Mouse (Mus musculus) thymus, postnatal 0 days (tissue): ENCODE data around the gene Zmynd8. TPM values are rescaled to one million over a fixed set of nuclear protein-coding genes. Genes with fewer than 3 reads are reported as not detected.

Experiments
- DNase-seq: peaks from one replicate; pipeline ENCODE4 v3.0.0-alpha.2; 2015; ENCODE audit warnings: low spot score
- polyA plus RNA-seq: library from polyadenylated mRNA; unstranded; fragments of >200 nt; fragmentation: Nextera tagmentation; extraction: Ambion mirVana; gene quantifications from 2 replicates; pipeline ENCODE4 v1.2.1, GENCODE M21; 2015

Gene Zmynd8
- 38.8 and 46.7 TPM in 2 replicates for polyA plus RNA-seq

DNA sequence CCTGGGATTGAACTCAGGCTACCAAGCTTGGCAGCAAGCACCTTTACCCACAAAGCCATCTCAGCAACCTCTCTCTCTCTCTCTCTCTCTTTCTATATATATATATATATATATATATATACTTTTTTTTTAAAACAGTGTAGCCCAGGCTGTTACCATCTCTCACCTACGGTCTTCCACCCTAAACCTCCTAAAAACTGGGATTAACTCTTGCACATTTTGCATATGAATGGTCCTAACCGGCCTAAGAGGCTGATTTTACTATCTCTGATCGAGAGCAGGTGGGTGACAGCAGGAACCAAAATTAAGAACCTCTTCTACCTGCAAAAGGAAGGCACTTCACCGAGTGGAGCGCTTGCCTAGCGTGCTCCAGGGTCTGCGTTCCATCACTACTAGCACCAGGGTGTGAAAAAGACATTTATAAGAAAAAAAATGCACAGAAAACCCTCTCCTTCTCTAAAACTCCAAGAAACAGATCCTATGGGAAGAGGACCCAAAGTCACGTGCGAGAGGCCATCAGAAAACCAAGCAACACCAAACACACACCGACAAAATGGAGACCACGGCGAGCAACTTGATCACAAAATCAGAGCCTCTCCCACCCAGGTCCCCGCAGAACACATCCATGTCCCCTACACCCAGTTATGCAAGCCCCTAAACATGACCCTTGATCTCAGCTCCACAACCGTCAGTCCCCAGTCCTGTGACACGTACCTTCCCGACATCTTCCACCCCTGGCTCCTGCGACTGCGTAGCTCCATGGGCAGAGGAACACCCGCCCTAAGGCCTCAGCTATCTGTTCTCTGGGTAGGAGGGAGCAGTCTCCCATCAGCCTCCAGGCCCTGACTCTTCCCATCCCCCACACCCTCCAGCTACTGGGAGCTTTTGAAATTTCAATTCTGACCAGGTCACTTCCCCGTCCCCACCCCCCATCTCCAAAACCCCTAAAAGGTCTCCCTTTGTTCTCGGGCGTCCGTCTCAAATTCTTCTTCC, at the start of gene Zmynd8:
Gene Zmynd8, minus strand, starts transcription at position 815 of the 993 bp plus-strand sequence.
- DNase-seq, result no peak

DNA sequence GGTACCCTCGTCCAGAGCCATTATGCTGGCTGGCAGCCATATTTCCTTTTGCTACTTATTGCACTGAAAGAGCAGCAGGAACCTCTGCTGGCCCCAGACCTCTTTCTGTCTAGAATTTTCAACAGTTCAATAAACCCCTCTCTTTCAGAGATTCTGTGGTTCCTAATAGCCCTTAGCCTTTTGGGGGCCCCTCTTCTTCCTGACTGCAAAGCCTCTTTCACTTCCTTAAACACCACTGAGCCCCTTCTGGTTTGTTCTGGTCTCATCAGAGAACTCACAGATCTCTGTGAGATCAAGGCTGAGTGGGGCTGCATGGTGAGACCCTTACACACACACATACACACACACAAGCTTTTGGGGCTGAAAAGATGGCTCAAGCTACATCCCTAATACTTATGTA, 49.2 kb upstream of the Zmynd8 start:
- peak; percentile 28 for DNase-seq

GRCm38 (mm10) chr2:165946046-165946564, 47.3 kb upstream of the Zmynd8 start:
- no peak for DNase-seq

DNA sequence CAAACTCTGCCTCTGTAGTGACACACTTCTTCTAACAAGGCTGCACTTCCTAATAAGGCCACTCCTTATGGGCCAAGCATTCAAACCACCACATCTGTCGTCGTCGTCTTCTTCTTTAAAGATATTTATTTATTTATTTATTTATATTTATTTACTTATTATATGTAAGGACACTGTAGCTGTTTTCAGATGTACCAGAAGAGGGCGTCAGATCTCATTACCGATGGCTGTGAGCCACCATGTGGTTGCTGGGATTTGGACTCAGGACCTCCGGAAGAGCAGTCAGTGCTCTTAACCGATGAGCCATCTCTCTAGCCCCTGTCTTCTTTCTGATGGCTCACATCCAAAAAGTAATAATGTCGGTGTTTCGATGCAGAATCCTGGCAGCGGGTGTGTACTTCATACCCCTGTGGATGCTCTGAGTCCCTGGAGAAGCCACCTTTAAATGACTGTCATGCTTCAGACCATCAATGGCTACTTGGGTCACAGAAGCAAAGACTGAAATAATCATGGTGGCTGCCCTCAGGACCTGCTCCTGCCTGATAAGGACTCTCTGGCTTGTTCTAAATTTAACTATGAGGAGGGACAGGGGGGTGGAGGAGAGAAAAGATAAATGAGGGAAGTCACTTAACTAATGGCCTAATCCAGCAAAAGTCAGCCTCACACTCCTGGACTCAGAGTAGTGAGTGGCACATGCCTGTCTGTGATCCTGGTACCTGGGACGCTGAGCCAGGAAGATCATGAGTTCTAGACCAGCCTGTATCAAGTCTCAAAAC, 45.9 kb upstream of the Zmynd8 start:
- DNase-seq, result no peak

GRCm38 (mm10) chr2:165943113-165943512, 44.3 kb upstream of the Zmynd8 start:
- no peak for DNase-seq

- DNase-seq, result no peak
These were observed 37.3 kb upstream of the Zmynd8 start for GRCm38 (mm10) chr2:165936106-165936505.

GRCm38 (mm10) chr2:165927705-165928104, 28.9 kb upstream of the Zmynd8 start:
- DNase-seq, result no peak

DNA sequence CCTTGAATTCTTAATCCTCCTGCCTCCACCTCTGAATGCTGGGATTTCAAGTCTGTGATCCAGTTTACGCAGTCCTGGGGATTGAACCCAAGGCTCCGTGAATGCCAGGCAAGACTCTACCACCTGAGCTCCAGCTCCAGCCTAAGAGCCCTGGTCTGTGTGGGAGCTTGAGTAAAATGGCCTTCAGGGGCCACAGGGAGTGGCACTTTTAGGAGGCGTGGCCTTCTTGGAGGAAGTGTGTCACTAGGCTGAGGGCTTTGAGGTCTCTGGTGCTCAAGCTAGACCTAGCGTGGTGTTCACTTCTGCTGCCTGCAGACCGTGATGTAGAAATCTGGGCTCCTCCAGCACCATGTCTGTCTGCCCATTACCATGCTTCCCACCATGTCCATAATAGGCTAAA, 27.4 kb upstream of the Zmynd8 start:
- peak; percentile 17 for DNase-seq

DNA sequence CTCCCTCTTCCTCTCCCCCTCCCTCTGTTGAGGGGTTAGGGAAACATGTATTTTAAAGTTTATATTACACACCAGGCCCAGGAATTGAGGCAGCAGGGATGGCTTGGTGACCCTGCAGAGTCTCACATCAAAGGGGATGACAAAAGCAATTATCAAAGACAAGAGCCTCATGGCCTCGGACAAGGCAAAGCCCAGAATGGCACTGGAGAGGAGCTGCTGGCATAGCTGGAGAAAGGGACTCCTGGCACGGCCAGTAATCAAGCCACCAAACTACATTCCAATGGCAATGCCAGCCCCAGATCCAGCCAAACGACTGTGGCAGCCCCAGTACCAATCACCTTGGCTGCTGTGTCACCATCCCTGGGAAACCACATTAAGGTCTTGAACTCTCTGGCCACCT, 26.3 kb upstream of the Zmynd8 start:
- no peak for DNase-seq

DNA sequence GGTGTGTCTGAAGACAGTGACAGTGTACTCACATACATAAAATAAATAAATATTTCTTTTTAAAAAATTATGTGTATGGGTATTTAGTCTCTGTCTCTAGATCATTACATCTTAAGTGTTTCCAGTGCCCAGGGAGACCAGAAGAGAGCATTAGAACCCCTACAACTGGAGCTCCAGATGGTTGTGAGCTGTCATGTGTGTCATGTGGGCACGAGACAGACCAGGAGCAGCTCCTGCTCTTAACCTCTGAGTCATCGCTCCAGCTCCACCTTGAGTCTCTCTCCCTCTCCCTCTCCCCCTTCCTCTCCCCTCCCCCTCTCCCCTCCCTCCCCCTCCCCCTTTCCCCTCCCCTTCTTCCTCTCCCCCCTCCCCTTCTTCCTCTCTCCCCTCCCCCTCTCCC, 25.9 kb upstream of the Zmynd8 start:
- DNase-seq, result peak; percentile 45

DNA sequence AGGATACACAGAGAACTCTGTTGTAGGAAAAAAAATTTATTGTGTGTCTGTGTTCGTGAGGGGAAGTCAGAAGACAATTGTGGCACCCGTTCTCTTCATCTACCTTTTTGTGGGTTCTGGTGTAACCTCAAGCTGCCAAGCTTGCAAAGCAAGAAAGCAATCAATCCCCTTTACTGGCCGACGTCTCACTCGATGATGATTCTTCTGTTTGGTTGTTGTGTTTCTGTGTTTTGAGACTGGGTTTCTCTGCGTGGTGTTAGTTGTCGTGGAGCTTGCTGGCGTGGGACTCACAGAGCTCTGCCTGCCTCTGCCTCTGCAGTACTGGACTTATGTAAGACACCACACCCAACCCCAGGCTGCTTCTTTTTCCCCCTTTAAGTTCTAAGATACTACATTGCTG, 24.9 kb upstream of the Zmynd8 start:
- peak; percentile 54 for DNase-seq

- DNase-seq, result no peak
These were observed 24.2 kb upstream of the Zmynd8 start for GRCm38 (mm10) chr2:165922994-165923393.

DNA sequence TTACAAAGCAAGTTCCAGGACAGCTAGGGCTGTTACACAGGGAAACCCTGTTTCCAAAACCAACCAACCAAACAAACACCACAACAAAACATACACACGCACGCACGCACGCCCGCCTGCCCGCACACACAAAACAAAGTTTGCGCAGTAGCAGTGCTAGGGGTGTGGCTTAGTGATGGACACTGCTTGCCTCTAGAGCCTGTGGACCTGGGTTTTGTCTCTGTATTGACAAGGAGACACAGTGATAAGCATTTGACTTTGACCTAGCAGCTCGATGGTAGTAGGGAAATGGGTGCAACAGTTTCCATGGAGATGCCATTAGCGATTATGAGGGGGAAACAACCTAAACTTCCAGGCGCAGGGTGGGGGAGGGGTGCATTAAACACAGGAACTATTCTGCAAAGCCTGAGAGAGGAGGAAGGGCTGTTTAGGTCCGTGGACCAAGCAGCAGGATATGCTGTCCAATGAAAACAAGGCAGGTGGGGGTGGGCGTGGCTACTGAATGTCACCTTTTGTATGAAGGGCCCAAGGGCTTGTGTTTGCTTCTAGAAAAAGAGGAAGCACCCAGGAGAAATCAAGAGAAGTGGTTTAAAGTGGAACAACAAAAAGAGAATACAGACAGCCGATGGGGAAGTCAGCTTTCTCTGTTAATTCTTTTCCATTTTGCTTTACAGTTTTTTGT, 23.4 kb upstream of the Zmynd8 start:
- DNase-seq, result peak; percentile 78

- DNase-seq, result peak; percentile 80
These were observed 15.5 kb upstream of the Zmynd8 start for GRCm38 (mm10) chr2:165914298-165914697.

DNA sequence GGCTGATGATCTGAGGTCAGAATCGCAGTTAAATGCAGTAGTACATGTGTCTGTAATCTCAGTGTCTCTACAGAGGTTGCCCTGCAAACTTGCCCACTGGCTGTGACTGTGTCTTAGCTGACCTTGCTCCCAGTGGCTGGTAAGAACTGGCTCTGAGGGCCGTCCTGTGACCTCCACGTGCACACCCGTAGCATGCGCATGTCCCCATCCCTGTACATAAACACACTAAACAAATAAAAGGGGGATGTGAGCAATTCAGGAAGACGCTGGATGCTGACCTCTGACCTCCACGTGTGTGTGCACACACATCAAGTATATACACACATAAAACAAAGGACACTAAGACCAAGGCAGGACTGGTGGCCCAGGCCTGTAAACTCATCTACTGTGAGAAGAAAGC, 14.3 kb upstream of the Zmynd8 start:
- DNase-seq, result no peak

GRCm38 (mm10) chr2:165909731-165910130, 10.9 kb upstream of the Zmynd8 start:
- DNase-seq, result no peak

DNA sequence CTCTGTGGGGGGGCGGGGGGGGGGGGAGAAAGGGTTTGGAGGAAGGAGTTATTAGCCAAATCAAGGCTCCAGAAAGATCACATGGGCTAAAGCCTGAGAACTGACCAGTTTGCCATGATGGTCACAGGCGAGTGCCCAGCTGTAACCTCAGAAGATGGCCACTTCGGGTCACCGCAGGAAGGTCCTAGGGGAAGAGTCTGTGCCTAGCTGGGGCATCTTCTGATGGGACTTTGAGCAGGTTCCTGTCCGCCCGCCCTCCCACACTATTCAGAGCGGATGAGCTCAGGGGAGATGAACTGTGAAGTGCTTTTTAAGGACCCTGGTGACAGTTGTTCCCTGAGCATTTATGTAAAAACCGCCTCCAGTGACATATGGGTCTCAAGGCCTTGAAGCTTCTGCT, 8.4 kb upstream of the Zmynd8 start:
- no peak for DNase-seq

DNA sequence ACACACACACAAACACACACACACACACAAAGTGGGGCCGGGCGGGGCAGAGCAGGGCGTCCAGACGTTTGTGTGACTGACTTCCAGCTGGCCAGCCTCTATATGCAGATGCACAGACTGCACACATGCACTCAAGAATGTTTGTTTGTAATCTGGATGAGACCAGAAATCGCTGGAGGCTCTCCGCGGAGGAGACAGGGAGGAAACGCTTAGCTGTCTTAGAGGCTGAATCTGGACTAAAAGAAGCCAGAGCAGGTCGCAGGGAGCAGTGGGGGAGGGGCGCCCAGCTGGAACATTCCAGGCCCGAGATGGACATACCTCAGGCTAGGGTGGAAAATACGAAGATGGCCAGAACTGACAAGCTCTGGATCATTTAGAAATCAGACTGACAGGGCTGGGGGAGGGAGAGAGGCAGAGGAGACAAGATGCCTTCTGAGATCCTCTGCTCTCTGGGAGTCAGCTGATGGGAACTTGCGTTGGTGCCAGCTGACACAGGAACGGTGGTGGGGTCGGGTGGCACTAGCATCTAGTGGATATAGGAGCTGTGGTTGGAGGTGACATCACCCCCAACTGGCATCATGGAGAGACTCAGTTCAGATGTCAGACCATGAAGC, 7.6 kb upstream of the Zmynd8 start:
- DNase-seq, result no peak

- DNase-seq, result no peak
These were observed 2.2 kb upstream of the Zmynd8 start for GRCm38 (mm10) chr2:165901127-165901384.

DNA sequence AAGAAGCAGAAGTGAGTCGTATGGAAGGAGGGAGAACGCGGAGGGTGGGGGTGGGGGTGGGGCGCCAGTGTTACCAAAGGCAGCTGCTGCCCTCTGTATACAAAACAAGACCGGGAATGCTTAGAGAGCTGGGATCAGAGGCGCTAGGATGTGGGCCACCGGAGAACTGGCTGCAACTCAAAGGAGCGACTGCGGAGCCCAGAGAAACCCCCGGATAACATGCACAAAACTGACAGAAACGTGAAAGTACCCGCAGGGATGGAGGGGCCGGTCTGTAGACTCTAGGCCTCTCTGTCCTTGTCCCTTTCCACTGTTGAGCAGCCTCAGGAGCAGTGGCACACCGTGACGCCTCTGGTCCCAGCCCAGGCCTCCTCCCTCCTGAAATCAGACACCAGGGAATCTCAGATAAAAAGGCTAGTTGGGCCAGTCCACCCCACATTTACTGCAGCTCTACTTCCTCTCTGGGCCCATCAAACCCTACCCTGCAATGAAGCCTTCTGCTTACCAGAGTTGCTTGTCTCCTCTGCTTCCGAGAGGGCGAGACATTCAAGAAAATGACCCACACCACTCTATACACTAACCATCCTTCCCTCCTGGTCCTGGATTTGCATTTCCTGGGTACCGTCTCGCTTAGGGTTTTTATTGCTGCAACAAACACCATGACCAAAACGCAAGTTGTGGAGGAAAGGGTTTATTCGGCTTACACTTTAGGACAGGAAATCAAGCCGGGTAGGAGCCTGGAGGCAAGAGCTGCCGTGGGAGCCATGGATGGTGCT, 1.7 kb upstream of the Zmynd8 start:
- no peak for DNase-seq
